Mouse (Mus musculus): ENCODE data around the gene Trir. TPM values are rescaled to one million over a fixed set of nuclear protein-coding genes. Genes with fewer than 3 reads are reported as not detected.

Gene Trir
- total RNA-seq, 2 experiments from 2014 or later: 129 to 134 TPM

Small RNA genes within 50 kb of the gene (microRNA-seq; reads per million reads assigned to microRNA genes)
- 3.7 to 4.2 reads per million in 2 experiments for gene Mir7070

Other genes starting within 250 kb of the Trir start
- gene Nfix, start 226.5 kb upstream of the Trir start, total RNA-seq (2021): 100 to 1,000 TPM; 291 to 300 TPM
- 10 to 100 TPM; 10.2 to 10.8 TPM for gene Dand5, start 204.0 kb upstream of the Trir start, total RNA-seq (2021)
- 10 to 100 TPM; 26.6 to 28.5 TPM for gene Gadd45gip1, start 195.3 kb upstream of the Trir start, total RNA-seq (2021)
- 10 to 100 TPM; 78.9 to 79.8 TPM for gene Rad23a, start 186.2 kb upstream of the Trir start, total RNA-seq (2021)
- gene Calr, start 179.9 kb upstream of the Trir start, total RNA-seq (2021): 100 to 1,000 TPM; 456 to 475 TPM
- gene Farsa, start 169.8 kb upstream of the Trir start, total RNA-seq (2021): 10 to 100 TPM; 45.8 to 48.2 TPM
- gene Syce2, start 154.7 kb upstream of the Trir start, total RNA-seq (2021): 1 to 10 TPM; 6.7 to 8.4 TPM
- gene Gcdh, start 132.9 kb upstream of the Trir start, total RNA-seq (2021): 10 to 100 TPM; 34.8 to 39.1 TPM
- under 1 TPM in 1 of 2 experiments, not detected in 1; 0.28 TPM for gene Klf1, start 124.9 kb upstream of the Trir start, total RNA-seq (2021)
- gene Dnase2a, start 118.3 kb upstream of the Trir start, total RNA-seq (2021): 1 to 10 TPM; 3.2 to 3.7 TPM
- 10 to 100 TPM; 75.6 to 83.6 TPM for gene Mast1, start 89.5 kb upstream of the Trir start, total RNA-seq (2021)
- 1 to 10 TPM in 1 of 2 experiments, under 1 TPM in 1; 0.91 to 1.3 TPM for gene Rtbdn, start 79.8 kb upstream of the Trir start, total RNA-seq (2021)
- not detected for gene Gm49661, start 57.4 kb upstream of the Trir start, total RNA-seq (2021)
- 100 to 1,000 TPM; 338 to 344 TPM for gene Prdx2, start 57.2 kb upstream of the Trir start, total RNA-seq (2021)
- 10 to 100 TPM; 45.8 to 59.8 TPM for gene Rnaseh2a, start 57.1 kb upstream of the Trir start, total RNA-seq (2021)
- gene Junb, start 48.1 kb upstream of the Trir start, total RNA-seq (2021): 100 to 1,000 TPM; 119 to 130 TPM
- 1 to 10 TPM; 9.6 to 9.7 TPM for gene Hook2, start 36.2 kb upstream of the Trir start, total RNA-seq (2021)
- not detected for gene Best2, start 12.3 kb upstream of the Trir start, total RNA-seq (2021)
- 100 to 1,000 TPM; 130 to 138 TPM for gene Asna1, start 1.5 kb upstream of the Trir start, total RNA-seq (2021)
- 100 to 1,000 TPM; 171 to 176 TPM for gene Tnpo2, start 10.1 kb downstream of the Trir start, total RNA-seq (2021)
- gene Fbxw9, start 33.2 kb downstream of the Trir start, total RNA-seq (2021): 10 to 100 TPM; 16.2 to 17.5 TPM
- gene Gm5741, start 41.2 kb downstream of the Trir start, total RNA-seq (2021): not detected
- 10 to 100 TPM; 63.8 to 68.7 TPM for gene Dhps, start 44.9 kb downstream of the Trir start, total RNA-seq (2021)
- gene Wdr83os, start 53.9 kb downstream of the Trir start, total RNA-seq (2021): 10 to 100 TPM; 58.4 to 64.3 TPM
- gene Wdr83, start 54.5 kb downstream of the Trir start, total RNA-seq (2021): 10 to 100 TPM; 24.3 to 24.5 TPM
- gene Man2b1, start 56.4 kb downstream of the Trir start, total RNA-seq (2021): 10 to 100 TPM; 30.8 to 36.9 TPM
- 1 to 10 TPM; 7.8 to 8.8 TPM for gene Zfp791, start 96.3 kb downstream of the Trir start, total RNA-seq (2021)
- not detected for gene Cks1brt, start 125.1 kb downstream of the Trir start, total RNA-seq (2021)
- gene Olfr371, start 199.2 kb downstream of the Trir start, total RNA-seq (2021): not detected